Mouse (Mus musculus) E14TG2a.4 (cell line): ENCODE results near the gene Fgfrl1.

ENCODE experiments used
- CTCF ChIP-seq: conservative IDR thresholded peaks from 2 replicates; pipeline ENCODE4 v1.5.1; 2014; ENCODE audit warnings: low read length
- NANOG ChIP-seq: IDR thresholded peaks from 2 replicates; pipeline ENCODE4 v1.6.1; 2014; ENCODE audit warnings: borderline replicate concordance, low read length, mixed read lengths
- POU5F1 ChIP-seq: IDR thresholded peaks from 2 replicates; pipeline ENCODE4 v1.6.1; 2014; ENCODE audit warnings: low read length, borderline replicate concordance

DNA sequence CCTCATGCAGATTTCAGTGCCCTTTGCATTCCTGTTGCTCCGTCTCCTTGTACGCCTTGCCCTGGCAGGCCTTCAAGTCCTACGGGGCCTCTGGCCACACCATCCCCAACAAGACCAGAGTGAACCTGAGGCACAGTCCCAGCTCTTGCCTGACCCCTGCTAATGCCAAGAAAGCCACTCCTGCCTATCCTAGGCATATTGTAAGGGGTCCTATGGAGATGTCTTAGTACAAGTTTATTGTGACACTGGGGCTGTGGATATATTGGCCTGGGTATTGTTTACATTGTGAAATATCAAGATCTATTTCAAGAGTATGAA, 45.9 kb upstream of the Fgfrl1 start:
- TF ChIP-seq CTCF (no peak), POU5F1 (no peak), NANOG (no peak)
